Mouse (Mus musculus) midbrain, embryonic 12.5 days (tissue): Measurements from ENCODE around the gene Tgfa. TPM values are rescaled to one million over a fixed set of nuclear protein-coding genes. Genes with fewer than 3 reads are reported as not detected.

Experiments used
- ATAC-seq: fragments of 200-750 bp; cut with Nextera tagmentation; 2 replicates; pipeline ENCODE4 v1.8.0; 2017; ENCODE audit warnings: low read depth, moderate TSS enrichment, moderate library complexity; ENCODE audit not compliant: low FRiP score
- H3K27ac ChIP-seq: fragments of 300-500 bp; sonication (generic); replicated peaks from 2 replicates; pipeline ENCODE4 v1.5.1; 2016; ENCODE audit warnings: mild to moderate bottlenecking
- H3K27me3 ChIP-seq: fragments of 300-500 bp; sonication (generic); 2 replicates; pipeline ENCODE4 v1.6.1; 2016; ENCODE audit warnings: mild to moderate bottlenecking
- H3K36me3 ChIP-seq: fragments of 300-500 bp; sonication (generic); 2 replicates; pipeline ENCODE4 v1.6.1; 2016
- H3K4me1 ChIP-seq: fragments of 300-500 bp; sonication (generic); 2 replicates; pipeline ENCODE4 v1.6.1; 2016
- H3K4me2 ChIP-seq: fragments of 300-500 bp; sonication (generic); replicated peaks from 2 replicates; pipeline ENCODE4 v1.6.1; 2016; ENCODE audit warnings: mild to moderate bottlenecking, moderate library complexity
- H3K4me3 ChIP-seq: fragments of 300-500 bp; sonication (generic); 2 replicates; pipeline ENCODE4 v1.5.1; 2016; ENCODE audit warnings: mild to moderate bottlenecking
- H3K9ac ChIP-seq: fragments of 300-500 bp; sonication (generic); replicated peaks from 2 replicates; pipeline ENCODE4 v1.6.1; 2016; ENCODE audit warnings: mild to moderate bottlenecking, moderate library complexity
- H3K9me3 ChIP-seq: fragments of 300-500 bp; sonication (generic); 2 replicates; pipeline ENCODE4 v1.6.1; 2016; ENCODE audit warnings: mild to moderate bottlenecking
- WGBS: fragments of 180-500 bp; shearing (Covaris S2); methylation state at CpG from one replicate; pipeline ENCODE4 v1.1.7; 2016; 5-methylcytosine and 5-hydroxymethylcytosine counted together
- polyA plus RNA-seq: library from polyadenylated mRNA; unstranded; fragments of >200 nt; fragmentation: Nextera tagmentation; extraction: Ambion mirVana; gene quantifications from 2 replicates; pipeline ENCODE4 v1.2.1, GENCODE M21; 2016

Gene Tgfa
- polyA plus RNA-seq, 1 experiment from 2014 or later, result 1.8 TPM

DNA sequence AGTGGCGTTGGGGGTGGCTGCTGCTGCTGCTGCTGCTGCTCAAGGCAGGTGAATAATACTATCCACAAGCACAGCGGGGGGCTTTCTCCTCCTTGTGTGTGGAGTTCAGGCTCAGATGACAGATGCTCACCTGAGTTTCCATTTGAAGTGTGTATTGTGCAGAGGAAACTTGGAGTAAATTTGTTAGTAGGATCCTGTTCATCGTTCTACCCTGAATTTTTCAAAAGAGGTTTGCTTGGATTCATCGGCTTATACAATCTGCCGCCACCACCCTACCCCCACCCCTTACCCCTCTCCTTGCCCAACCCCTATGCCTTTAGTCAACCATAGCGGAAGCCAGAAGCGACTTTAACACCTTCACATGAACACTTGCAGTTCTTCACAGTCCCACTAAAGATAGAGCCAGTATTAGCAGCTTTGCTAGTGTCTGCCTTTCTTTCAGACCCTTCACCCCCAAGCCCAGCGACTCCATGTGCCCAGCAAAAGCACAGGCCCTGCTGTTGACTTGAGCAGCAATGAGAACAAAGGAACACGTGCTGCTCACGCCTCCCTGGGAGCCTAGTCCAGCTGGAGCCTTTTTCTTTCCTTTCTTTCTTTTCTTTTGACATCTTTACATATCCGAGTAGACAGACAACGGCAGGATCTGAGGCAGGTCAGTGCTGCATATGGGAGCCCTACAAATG is 16.2 kb downstream of the Tgfa start:
- peak; percentile 66; the same call in 1 of the 2 replicates for ATAC-seq
- peaks cover 23% of the 10 kb centered on the region for H3K27me3 ChIP-seq
- no peak overlapping the region for H3K9ac ChIP-seq
- H3K4me3 ChIP-seq, result no peak overlapping the region
- H3K4me1 ChIP-seq, result peaks cover 14% of the 10 kb centered on the region; the same call in 1 of the 2 replicates
- peak overlapping the region; percentile 10; the same call in 1 of the 2 replicates for H3K27ac ChIP-seq
- whole genome bisulfite sequencing, result 33% methylated on average over 12 of the region's 12 CpGs
- H3K36me3 ChIP-seq, result no peaks in the 10 kb centered on the region
- H3K4me2 ChIP-seq, result no peak overlapping the region
- H3K9me3 ChIP-seq, result no peaks in the 10 kb centered on the region

DNA sequence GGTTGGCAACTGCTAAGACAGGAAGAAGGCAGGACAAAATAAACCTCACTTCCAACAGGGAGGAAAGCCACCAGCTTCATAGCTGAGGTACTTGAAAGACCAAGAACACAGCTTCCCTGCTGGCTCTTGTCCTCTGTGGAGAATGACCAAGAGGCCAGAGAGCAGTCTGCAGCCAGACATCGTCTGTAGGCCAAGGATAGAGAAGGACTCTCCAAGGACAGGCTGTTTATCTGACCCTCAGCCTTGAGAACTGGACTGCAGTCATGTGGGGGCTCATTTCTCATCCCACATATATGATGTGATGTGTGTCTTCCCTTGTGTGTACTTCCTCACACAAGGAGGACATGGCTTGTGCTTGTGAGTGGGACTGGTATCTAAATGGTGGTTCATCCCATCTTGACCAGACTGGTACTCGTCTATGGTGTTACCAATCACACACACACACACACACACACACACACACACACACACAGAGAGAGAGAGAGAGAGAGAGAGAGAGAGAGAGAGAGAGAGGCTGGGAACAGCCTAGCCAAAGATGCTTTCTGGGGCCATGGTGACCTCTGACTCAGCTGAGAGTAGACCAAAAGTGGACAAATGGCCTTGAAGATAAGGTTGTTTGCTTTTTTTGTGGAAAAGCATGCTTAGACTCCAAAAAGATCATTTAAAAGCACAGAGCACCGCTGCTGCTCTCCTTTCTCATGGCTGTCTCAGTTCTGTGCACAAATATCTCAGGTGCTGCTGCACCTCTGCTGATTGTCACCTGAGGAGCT is 18.0 kb downstream of the Tgfa start:
- Histone ChIP-seq H3K4me1 (peaks cover 14% of the 10 kb centered on the region; the same call in 1 of the 2 replicates), H3K4me2 (no peak overlapping the region), H3K36me3 (no peaks in the 10 kb centered on the region), H3K4me3 (no peak overlapping the region), H3K9me3 (no peaks in the 10 kb centered on the region), H3K27ac (no peak overlapping the region), H3K27me3 (peaks cover 17% of the 10 kb centered on the region), H3K9ac (no peak overlapping the region)
- no peak for ATAC-seq
- WGBS, result 88% methylated on average over 3 of the region's 3 CpGs

DNA sequence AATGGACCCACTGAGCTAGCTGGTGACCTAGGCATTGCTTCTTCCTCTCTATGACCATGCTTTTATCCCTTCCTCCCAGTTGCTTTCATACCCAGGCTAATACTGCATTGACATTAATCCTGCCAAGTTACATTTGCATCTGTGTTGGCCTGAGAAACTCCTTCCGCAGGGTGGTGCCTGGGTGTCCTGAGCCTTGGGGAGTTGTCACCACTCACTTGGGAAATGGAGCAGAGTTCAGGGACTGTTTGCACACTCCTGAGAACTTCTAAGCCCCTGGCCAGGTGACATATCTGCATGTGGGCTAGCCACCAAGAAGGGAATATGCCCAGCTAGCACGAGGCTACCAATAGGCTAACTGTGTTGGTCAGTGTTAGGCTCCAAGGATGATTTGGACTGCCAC is 23.0 kb downstream of the Tgfa start:
- H3K9ac ChIP-seq, result no peak overlapping the region
- no peak for ATAC-seq
- no peak overlapping the region for H3K4me2 ChIP-seq
- no peak overlapping the region for H3K4me3 ChIP-seq
- H3K27ac ChIP-seq, result no peak overlapping the region
- H3K36me3 ChIP-seq, result no peaks in the 10 kb centered on the region
- 78% methylated on average over 2 of the region's 2 CpGs for WGBS
- no peaks in the 10 kb centered on the region for H3K4me1 ChIP-seq
- no peaks in the 10 kb centered on the region for H3K9me3 ChIP-seq
- H3K27me3 ChIP-seq, result no peaks in the 10 kb centered on the region

DNA sequence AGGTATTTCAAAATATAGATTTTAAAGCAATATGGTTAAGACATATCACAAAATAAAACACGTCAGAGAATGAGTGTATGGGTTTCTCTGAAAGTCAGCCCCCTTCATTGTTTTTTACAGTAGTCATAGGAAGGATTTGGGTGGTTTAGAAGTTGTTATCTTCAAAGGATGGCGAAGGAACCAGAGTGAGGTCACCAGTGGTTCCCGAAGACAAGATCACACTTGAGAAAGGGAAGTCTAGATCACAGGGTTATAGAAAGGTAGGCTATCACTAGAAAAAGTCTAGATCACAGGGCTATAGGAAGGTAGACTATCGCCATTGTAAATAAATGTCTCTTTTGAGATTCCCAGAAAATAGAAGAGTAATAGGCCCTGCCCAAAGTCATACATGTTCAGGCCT is 23.7 kb downstream of the Tgfa start:
- no peaks in the 10 kb centered on the region for H3K27me3 ChIP-seq
- H3K36me3 ChIP-seq, result no peaks in the 10 kb centered on the region
- 91% methylated on average over 4 of the region's 4 CpGs for WGBS
- no peak overlapping the region for H3K4me2 ChIP-seq
- H3K9me3 ChIP-seq, result no peaks in the 10 kb centered on the region
- H3K4me1 ChIP-seq, result no peaks in the 10 kb centered on the region
- no peak overlapping the region for H3K4me3 ChIP-seq
- ATAC-seq, result no peak
- H3K9ac ChIP-seq, result no peak overlapping the region
- H3K27ac ChIP-seq, result no peak overlapping the region

DNA sequence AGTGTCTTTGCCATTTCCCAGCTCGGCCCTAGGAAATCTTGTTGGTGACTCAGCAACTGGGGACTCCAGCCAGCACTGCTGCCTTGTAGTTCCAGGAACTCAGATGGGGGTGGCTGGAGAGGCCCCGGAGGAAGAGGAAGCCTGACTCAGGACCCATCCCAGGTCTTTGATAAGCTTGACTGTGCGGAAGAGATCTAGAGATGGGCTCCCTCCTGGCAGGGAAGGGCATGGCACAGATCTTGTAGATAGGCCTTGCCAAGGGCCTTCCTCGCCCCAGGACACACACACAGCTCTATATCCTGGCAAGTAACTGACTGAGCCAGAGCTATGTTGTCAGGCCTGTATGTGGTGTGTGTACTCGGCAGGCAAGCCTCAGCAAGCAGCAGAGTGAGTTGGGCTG is 24.5 kb downstream of the Tgfa start:
- no peak overlapping the region for H3K9ac ChIP-seq
- H3K4me2 ChIP-seq, result no peak overlapping the region
- no peaks in the 10 kb centered on the region for H3K4me1 ChIP-seq
- H3K27me3 ChIP-seq, result no peaks in the 10 kb centered on the region
- no peak for ATAC-seq
- H3K27ac ChIP-seq, result no peak overlapping the region
- no peaks in the 10 kb centered on the region for H3K9me3 ChIP-seq
- H3K36me3 ChIP-seq, result no peaks in the 10 kb centered on the region
- H3K4me3 ChIP-seq, result no peak overlapping the region
- 80% methylated on average over 5 of the region's 5 CpGs for WGBS

DNA sequence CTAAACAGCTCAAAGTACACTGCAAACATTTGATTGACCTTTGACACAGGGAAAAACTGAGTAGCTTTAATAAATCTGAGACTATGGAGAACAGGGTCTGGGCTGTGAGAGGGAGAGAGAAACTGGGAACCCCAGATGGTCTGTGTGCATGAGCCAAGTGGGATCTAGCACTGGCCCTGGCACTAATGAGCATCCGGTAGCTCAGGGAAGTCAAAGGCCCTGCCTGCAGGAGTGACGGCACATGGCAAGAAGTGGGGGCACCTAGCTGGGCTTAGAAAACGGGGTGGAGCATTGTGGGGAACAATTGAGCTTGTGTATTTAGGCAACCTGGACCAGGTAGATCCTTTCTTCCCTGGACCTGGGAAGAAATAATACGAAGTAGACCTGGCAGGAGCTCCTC is 25.1 kb downstream of the Tgfa start:
- H3K27me3 ChIP-seq, result no peaks in the 10 kb centered on the region
- no peak overlapping the region for H3K4me2 ChIP-seq
- no peak overlapping the region for H3K27ac ChIP-seq
- no peak overlapping the region for H3K9ac ChIP-seq
- ATAC-seq, result no peak
- H3K4me1 ChIP-seq, result no peaks in the 10 kb centered on the region
- WGBS, result 74% methylated on average over 4 of the region's 4 CpGs
- H3K36me3 ChIP-seq, result no peaks in the 10 kb centered on the region
- H3K4me3 ChIP-seq, result no peak overlapping the region
- no peaks in the 10 kb centered on the region for H3K9me3 ChIP-seq

DNA sequence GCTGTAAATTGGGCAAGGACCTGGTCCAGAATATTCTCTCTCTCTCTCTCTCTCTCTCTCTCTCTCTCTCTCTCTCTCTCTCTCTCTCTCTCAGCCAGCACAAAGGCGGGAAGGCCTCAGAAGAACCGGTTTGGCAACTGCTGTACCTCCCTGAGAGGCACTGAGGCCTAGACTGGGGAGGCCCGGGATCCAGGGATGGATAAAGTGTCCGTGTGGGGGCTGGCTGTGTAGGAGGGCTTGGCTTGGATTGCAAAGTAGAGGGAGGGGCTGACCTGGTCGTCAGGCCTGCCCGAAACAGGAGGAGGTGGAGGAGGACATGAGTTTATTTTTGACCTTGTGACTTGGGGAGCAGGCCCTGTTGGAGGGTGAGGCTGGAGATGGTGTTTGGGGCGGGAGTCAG is 27.4 kb downstream of the Tgfa start:
- no peak overlapping the region for H3K27ac ChIP-seq
- WGBS, result 44% methylated on average over 7 of the region's 7 CpGs
- no peaks in the 10 kb centered on the region for H3K9me3 ChIP-seq
- no peak overlapping the region for H3K4me3 ChIP-seq
- H3K27me3 ChIP-seq, result no peaks in the 10 kb centered on the region
- no peaks in the 10 kb centered on the region for H3K4me1 ChIP-seq
- no peak for ATAC-seq
- no peak overlapping the region for H3K4me2 ChIP-seq
- no peaks in the 10 kb centered on the region for H3K36me3 ChIP-seq
- no peak overlapping the region for H3K9ac ChIP-seq

DNA sequence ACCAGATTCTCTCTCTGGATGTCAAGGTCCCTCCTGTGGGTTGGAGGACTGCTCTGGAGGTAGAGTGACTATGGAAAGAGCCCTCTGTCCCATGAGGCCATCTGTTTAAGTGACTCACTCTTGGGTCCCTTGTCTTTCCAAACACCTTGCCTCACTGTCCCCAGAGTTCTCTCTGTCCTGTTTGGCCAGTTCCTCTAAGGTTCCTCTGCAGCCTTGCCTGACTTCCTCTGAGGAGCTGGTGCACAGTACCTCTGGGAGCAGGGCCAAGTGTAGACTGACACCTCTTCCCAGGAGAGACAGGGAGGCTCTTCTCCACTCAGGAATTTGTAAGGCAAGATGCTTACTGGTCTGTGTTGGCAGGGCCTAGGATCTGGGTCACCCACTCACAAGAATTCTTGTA is 30.6 kb downstream of the Tgfa start:
- no peaks in the 10 kb centered on the region for H3K27me3 ChIP-seq
- no peak overlapping the region for H3K4me3 ChIP-seq
- no peaks in the 10 kb centered on the region for H3K4me1 ChIP-seq
- no peak overlapping the region for H3K4me2 ChIP-seq
- H3K9ac ChIP-seq, result no peak overlapping the region
- H3K9me3 ChIP-seq, result no peaks in the 10 kb centered on the region
- no peak for ATAC-seq
- no peaks in the 10 kb centered on the region for H3K36me3 ChIP-seq
- H3K27ac ChIP-seq, result no peak overlapping the region

DNA sequence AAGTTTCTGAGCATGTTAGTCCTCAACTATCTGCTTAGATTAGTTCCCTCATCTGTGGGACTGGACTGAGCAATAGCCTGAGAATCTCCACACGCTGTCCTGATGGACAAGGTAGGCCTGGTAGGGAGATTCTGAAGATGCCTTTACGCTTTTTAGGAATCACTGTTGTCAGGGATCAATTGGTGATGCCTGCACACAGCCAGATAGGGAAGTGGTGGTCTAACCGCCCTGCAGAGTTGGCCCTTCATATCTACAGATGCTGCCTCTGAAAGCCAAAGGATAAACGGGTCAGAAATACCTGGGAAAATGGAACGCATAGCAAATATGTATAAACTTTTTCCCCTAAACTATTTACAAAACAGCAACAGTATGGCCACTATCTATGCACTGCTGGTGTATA is 37.3 kb downstream of the Tgfa start:
- no peak overlapping the region for H3K27ac ChIP-seq
- no peaks in the 10 kb centered on the region for H3K36me3 ChIP-seq
- 0 out of 2 replicates have a peak, but pooled peaks cover 3% of the 10 kb centered on the region for H3K27me3 ChIP-seq
- H3K4me1 ChIP-seq, result no peaks in the 10 kb centered on the region
- H3K4me3 ChIP-seq, result no peak overlapping the region
- ATAC-seq, result no peak
- no peak overlapping the region for H3K4me2 ChIP-seq
- 91% methylated on average over 5 of the region's 5 CpGs for WGBS
- H3K9ac ChIP-seq, result no peak overlapping the region
- H3K9me3 ChIP-seq, result no peaks in the 10 kb centered on the region

DNA sequence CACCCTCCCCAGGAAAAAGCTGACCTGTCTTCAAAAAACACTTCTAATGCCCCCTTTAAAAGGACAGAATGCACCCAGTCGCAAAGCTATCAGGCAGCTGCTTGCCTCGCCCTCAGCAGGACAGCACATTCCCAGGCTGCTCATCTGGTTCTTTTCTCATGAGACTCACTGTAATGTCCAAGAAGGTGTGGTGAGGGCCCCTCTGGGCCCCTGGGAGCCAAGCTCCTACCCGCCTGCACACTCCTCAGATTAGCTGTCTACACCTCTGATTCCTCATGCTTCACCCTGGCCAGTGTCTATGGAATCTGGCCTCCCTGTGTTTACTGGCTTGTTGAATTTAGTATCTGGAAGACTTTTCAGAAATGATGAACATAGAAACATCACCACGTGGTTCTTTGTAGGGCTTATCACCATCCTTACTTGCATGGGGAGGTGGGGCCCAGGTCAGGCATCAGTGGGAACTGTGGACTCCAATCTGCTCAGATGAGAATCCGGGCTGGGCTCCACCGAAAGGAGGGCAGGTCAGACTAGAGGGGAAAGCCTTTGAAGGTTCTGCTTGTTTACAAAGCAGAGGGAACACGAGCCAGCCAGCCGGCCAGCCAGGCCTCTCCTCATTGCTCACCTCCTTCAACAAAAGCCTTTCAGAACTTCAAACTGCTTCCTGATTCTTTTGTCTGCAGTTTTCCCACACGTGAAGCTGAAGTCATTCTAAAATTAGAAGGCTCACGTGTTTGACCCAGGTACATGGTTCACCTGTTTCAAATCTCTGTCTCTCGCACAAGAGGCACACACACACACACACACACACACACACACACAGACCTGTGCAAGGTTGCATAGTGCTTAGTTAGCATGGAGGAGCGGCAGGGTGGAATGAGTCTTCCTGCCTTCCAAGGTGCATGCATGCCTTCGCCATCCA is 38.7 kb downstream of the Tgfa start:
- WGBS, result 43% methylated on average over 13 of the region's 13 CpGs
- Histone ChIP-seq H3K4me1 (no peaks in the 10 kb centered on the region), H3K4me2 (no peak overlapping the region), H3K27ac (no peak overlapping the region), H3K27me3 (0 out of 2 replicates have a peak, but pooled peaks cover 3% of the 10 kb centered on the region), H3K9me3 (no peaks in the 10 kb centered on the region), H3K4me3 (no peak overlapping the region), H3K9ac (no peak overlapping the region), H3K36me3 (no peaks in the 10 kb centered on the region)
- ATAC-seq, result no peak

DNA sequence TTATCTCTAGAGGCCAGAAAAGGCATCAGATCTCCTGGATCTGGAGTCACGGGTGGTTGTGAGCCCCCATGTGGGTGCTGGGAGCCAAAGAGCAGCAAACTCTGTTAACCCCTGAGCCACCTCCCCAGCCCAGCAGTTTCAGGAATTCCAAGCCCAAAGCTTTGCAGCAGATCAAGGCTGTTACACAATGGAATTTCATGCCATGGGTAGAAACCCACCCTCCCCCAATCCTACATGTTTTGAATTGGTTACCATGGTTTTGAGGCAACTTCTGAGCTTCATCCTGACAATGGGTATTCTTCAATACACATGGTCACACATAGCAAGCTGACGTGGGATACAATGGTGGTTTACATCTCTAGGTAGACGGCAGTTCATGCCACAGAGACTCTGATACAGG is 49.8 kb downstream of the Tgfa start:
- ATAC-seq, result peak; percentile 47; the same call in 1 of the 2 replicates
- Histone ChIP-seq H3K27me3 (no peaks in the 10 kb centered on the region), H3K9me3 (no peaks in the 10 kb centered on the region), H3K9ac (no peak overlapping the region), H3K4me3 (no peak overlapping the region), H3K36me3 (no peaks in the 10 kb centered on the region), H3K27ac (no peak overlapping the region), H3K4me2 (no peak overlapping the region), H3K4me1 (peaks cover 13% of the 10 kb centered on the region)
- 14% methylated on average over 3 of the region's 3 CpGs for WGBS

DNA sequence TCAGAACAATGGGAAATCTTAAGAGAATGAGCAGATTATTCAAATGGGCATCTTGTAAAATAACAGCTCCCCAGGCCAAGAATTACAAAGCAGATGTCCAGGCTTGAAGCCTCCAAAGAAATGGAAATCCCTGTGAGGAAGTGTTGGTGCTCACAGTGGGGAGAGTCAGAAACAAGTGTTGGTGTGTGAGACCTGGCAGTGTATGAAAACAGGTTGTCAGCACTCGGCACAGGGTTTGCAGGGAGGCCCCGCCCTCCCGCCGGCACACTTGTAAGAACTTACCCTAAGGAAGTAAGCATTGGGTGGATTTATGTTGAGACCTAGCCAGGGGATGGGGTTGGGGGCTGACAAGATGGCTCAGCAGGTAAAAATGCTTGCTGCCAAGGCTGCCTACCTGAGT is 50.9 kb downstream of the Tgfa start:
- 46% methylated on average over 4 of the region's 4 CpGs for WGBS

More for the DNA sequence above, 50.9 kb downstream of the Tgfa start:
- no peaks in the 10 kb centered on the region for H3K36me3 ChIP-seq
- no peaks in the 10 kb centered on the region for H3K27me3 ChIP-seq
- no peak overlapping the region for H3K4me3 ChIP-seq
- no peak overlapping the region for H3K9ac ChIP-seq
- H3K9me3 ChIP-seq, result no peaks in the 10 kb centered on the region
- ATAC-seq, result no peak
- H3K4me1 ChIP-seq, result peaks cover 20% of the 10 kb centered on the region
- H3K4me2 ChIP-seq, result no peak overlapping the region
- H3K27ac ChIP-seq, result no peak overlapping the region
